Mouse (Mus musculus) adrenal gland, postnatal 4 days (tissue): Measurements from ENCODE around the gene Dpp6. TPM values are rescaled to one million over a fixed set of nuclear protein-coding genes. Genes with fewer than 3 reads are reported as not detected.

Experiments
- DNase-seq, 2 experiments: peaks; one replicate each; pipeline ENCODE4 v3.0.0; 2021 to 2022; ENCODE audit warnings: low spot score in 2 of 2, mixed read lengths in 2 of 2
- total RNA-seq, 2 experiments: library from RNA; stranded (reverse); gene quantifications; 2 replicates each; pipeline ENCODE4 v1.2.3; 2021

The Dpp6 gene
- total RNA-seq, 2 experiments from 2014 or later = 8.1 to 9.3 TPM

- no peak for DNase-seq
These were observed 128.3 kb downstream of the Dpp6 start for GRCm38 (mm10) chr5:26945169-26945920.

- no peak for DNase-seq
These were observed 153.1 kb downstream of the Dpp6 start for GRCm38 (mm10) chr5:26969941-26970590.

- no peak for DNase-seq
These were observed 156.2 kb downstream of the Dpp6 start for GRCm38 (mm10) chr5:26973166-26973565.

GRCm38 (mm10) chr5:26979348-26979747 is 162.3 kb downstream of the Dpp6 start:
- no peak for DNase-seq

- no peak for DNase-seq
These were observed 162.8 kb downstream of the Dpp6 start for GRCm38 (mm10) chr5:26979755-26980154.

- DNase-seq = no peak
These were observed 168.1 kb downstream of the Dpp6 start for GRCm38 (mm10) chr5:26985114-26985513.

- no peak for DNase-seq
These were observed 174.6 kb downstream of the Dpp6 start for GRCm38 (mm10) chr5:26991587-26991986.

GRCm38 (mm10) chr5:27003537-27003936 is 186.5 kb downstream of the Dpp6 start:
- DNase-seq = no peak

GRCm38 (mm10) chr5:27009157-27009556 is 192.2 kb downstream of the Dpp6 start:
- no peak for DNase-seq

- no peak for DNase-seq
These were observed 193.6 kb downstream of the Dpp6 start for GRCm38 (mm10) chr5:27010582-27010981.

GRCm38 (mm10) chr5:27018314-27018956 is 201.4 kb downstream of the Dpp6 start:
- DNase-seq = no peak

- DNase-seq = no peak
These were observed 211.6 kb downstream of the Dpp6 start for GRCm38 (mm10) chr5:27028611-27029010.

GRCm38 (mm10) chr5:27029784-27030183 is 212.8 kb downstream of the Dpp6 start:
- DNase-seq = no peak

GRCm38 (mm10) chr5:27034858-27035257 is 217.9 kb downstream of the Dpp6 start:
- no peak for DNase-seq

- DNase-seq = no peak
These were observed 218.3 kb downstream of the Dpp6 start for GRCm38 (mm10) chr5:27035291-27035690.

- no peak for DNase-seq
These were observed 218.9 kb downstream of the Dpp6 start for GRCm38 (mm10) chr5:27035891-27036290.

GRCm38 (mm10) chr5:27037796-27038195 is 220.8 kb downstream of the Dpp6 start:
- DNase-seq = no peak

GRCm38 (mm10) chr5:27048167-27048566 is 231.2 kb downstream of the Dpp6 start:
- DNase-seq = no peak

GRCm38 (mm10) chr5:27048926-27049325 is 231.9 kb downstream of the Dpp6 start:
- DNase-seq = no peak

- DNase-seq = no peak
These were observed 232.5 kb downstream of the Dpp6 start for GRCm38 (mm10) chr5:27049341-27050091.

GRCm38 (mm10) chr5:27051250-27051649 is 234.2 kb downstream of the Dpp6 start:
- no peak for DNase-seq

GRCm38 (mm10) chr5:27052441-27052840 is 235.4 kb downstream of the Dpp6 start:
- no peak for DNase-seq
